Mouse (Mus musculus) hindbrain, embryonic 12.5 days (tissue): Measurements from ENCODE around the gene Gsto1. TPM values are rescaled to one million over a fixed set of nuclear protein-coding genes. Genes with fewer than 3 reads are reported as not detected.

Source experiments
- polyA plus RNA-seq: library from polyadenylated mRNA; unstranded; fragments of >200 nt; fragmentation: Nextera tagmentation; extraction: Ambion mirVana; gene quantifications from 2 replicates; pipeline ENCODE4 v1.2.1, GENCODE M21; 2016

Gene Gsto1
- polyA plus RNA-seq, 1 experiment from 2014 or later, result 102 TPM

Other genes starting within 250 kb of the Gsto1 start
- gene Col17a1, start 162.9 kb upstream of the Gsto1 start, polyA plus RNA-seq, result 0.66 and 1.2 TPM in 2 replicates
- 249 and 263 TPM in 2 replicates for gene Sfr1, start 123.3 kb upstream of the Gsto1 start, polyA plus RNA-seq
- 0.96 and 1.3 TPM in 2 replicates for gene Gsto2, start 10.6 kb downstream of the Gsto1 start, polyA plus RNA-seq
- gene Cfap43, start 64.3 kb downstream of the Gsto1 start, polyA plus RNA-seq, result 1.7 and 3.2 TPM in 2 replicates
- gene Itprip, start 64.3 kb downstream of the Gsto1 start, polyA plus RNA-seq, result 16.1 and 16.6 TPM in 2 replicates
- 0.30 and 0.72 TPM in 2 replicates for gene Cfap58, start 82.7 kb downstream of the Gsto1 start, polyA plus RNA-seq